8 mouse cellular contexts compared by ENCODE assay signal in the genomic region with DNA sequence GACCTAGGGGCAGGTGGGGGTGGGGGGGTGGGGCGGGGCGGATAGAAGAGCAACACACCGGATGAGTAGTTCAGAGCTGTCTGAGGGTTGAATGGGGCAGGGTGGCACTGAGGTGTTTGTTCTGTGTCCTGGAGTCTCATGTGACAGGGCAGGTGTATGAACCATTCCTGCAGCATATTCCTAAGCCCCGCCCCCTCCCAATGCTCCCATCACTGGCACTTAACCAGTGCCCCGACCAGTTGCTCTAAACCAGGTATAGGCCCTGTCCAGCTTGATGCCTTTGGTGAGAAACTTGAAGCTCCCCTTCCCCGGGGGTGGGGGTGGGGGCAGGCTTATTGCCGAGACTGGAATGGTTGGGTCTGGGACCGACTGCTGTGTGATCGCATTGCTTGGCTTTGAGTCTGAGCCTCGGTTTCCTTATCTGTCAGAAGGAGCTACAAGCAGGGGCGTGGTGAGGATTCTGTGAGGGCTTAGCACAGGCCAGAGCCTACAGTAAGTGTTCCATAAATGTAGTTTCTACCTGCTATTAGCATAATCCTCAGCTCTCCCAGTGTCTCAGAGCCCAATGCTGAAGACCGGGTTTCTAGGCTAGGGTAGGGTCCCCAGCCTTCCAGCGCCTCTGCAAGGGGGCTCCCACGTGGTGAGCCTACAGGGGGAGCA. TPM values are rescaled to one million over a fixed set of nuclear protein-coding genes. Genes with fewer than 3 reads are reported as not detected.
DNase-seq lines count a peak whose midpoint lies in the region; ATAC-seq lines count a peak whose summit lies in the region.

No protein-coding gene starts in this region.

- H3K36me3 ChIP-seq in kidney, embryonic 14.5 days (ENCODE audit: control insufficient read depth, insufficient read depth, low read length): no peaks in the 10 kb centered on the region
- H3K36me3 ChIP-seq in embryonic facial prominence, embryonic 15.5 days: no peaks in the 10 kb centered on the region
- H3K36me3 ChIP-seq in limb, embryonic 11.5 days (ENCODE audit: control insufficient read depth, insufficient read depth, low read length): no peaks in the 10 kb centered on the region
- no peaks in the 10 kb centered on the region for H3K36me3 ChIP-seq in neural tube, embryonic 12.5 days

- no peak for DNase-seq in kidney, postnatal 4 days
- DNase-seq in limb, embryonic 11.5 days (ENCODE audit: low spot score): no peak
- DNase-seq in c-Kit-positive CD71-positive TER-119-positive erythroid progenitor cells, embryonic 14.5 days (ENCODE audit: low spot score): no peak
- no peak for DNase-seq in layer of hippocampus, postnatal 36 days
- no peak for DNase-seq in B cell, adult 2 months

- ATAC-seq in kidney, embryonic 14.5 days (ENCODE audit: low FRiP score, low TSS enrichment): no peak
- no peak for ATAC-seq in embryonic facial prominence, embryonic 15.5 days (ENCODE audit: insufficient number of reproducible peaks, low FRiP score, low TSS enrichment, low read depth)
- ATAC-seq in limb, embryonic 11.5 days (ENCODE audit: insufficient number of reproducible peaks, low FRiP score, low TSS enrichment, low read depth): no peak
- ATAC-seq in neural tube, embryonic 12.5 days (ENCODE audit: low FRiP score, low read depth): no peak; the same call in 1 of the 2 replicates

- peak overlapping the region; percentile 19; the same call in 1 of the 2 replicates for H3K9ac ChIP-seq in kidney, embryonic 14.5 days (ENCODE audit: low read depth, low read length)
- H3K9ac ChIP-seq in embryonic facial prominence, embryonic 15.5 days: no peak overlapping the region
- peak overlapping the region; percentile 30; the same call in 1 of the 2 replicates for H3K9ac ChIP-seq in limb, embryonic 11.5 days (ENCODE audit: low read length)
- peak overlapping the region; percentile 52 for H3K9ac ChIP-seq in neural tube, embryonic 12.5 days

- peak overlapping the region; percentile 55 for H3K4me2 ChIP-seq in kidney, embryonic 14.5 days (replicated peaks; ENCODE audit: low read depth, low read length)
- peak overlapping the region; percentile 67 for H3K4me2 ChIP-seq in embryonic facial prominence, embryonic 15.5 days (replicated peaks)
- peak overlapping the region; percentile 57 for H3K4me2 ChIP-seq in limb, embryonic 11.5 days (ENCODE audit: low read depth, severe bottlenecking)
- H3K4me2 ChIP-seq in neural tube, embryonic 12.5 days (replicated peaks): peak overlapping the region; percentile 89

- no peaks in the 10 kb centered on the region for H3K9me3 ChIP-seq in kidney, embryonic 14.5 days (ENCODE audit: control insufficient read depth, low read length)
- H3K9me3 ChIP-seq in embryonic facial prominence, embryonic 15.5 days (replicated peaks): no peaks in the 10 kb centered on the region
- no peaks in the 10 kb centered on the region for H3K9me3 ChIP-seq in limb, embryonic 11.5 days (ENCODE audit: control insufficient read depth, low read length)
- H3K9me3 ChIP-seq in neural tube, embryonic 12.5 days: no peaks in the 10 kb centered on the region

- H3K4me1 ChIP-seq in kidney, embryonic 14.5 days (ENCODE audit: control insufficient read depth, insufficient read depth, low read length): peaks cover 66% of the 10 kb centered on the region
- H3K4me1 ChIP-seq in embryonic facial prominence, embryonic 15.5 days: peaks cover 73% of the 10 kb centered on the region
- H3K4me1 ChIP-seq in limb, embryonic 11.5 days (ENCODE audit: control insufficient read depth, insufficient read depth, low read length): peaks cover 34% of the 10 kb centered on the region
- peaks cover 76% of the 10 kb centered on the region for H3K4me1 ChIP-seq in neural tube, embryonic 12.5 days

- 0 out of 2 replicates have a peak overlapping the region, but pooled peaks have one; percentile 20 for H3K27ac ChIP-seq in kidney, embryonic 14.5 days (ENCODE audit: low read depth, low read length)
- no peak overlapping the region for H3K27ac ChIP-seq in embryonic facial prominence, embryonic 15.5 days (replicated peaks)
- no peak overlapping the region for H3K27ac ChIP-seq in limb, embryonic 11.5 days (replicated peaks; ENCODE audit: low read depth, low read length)
- peak overlapping the region; percentile 69 for H3K27ac ChIP-seq in neural tube, embryonic 12.5 days

- WGBS in kidney, embryonic 14.5 days: 3% methylated on average over 14 of the region's 14 CpGs
- WGBS in embryonic facial prominence, embryonic 15.5 days: 3% methylated on average over 14 of the region's 14 CpGs
- WGBS in limb, embryonic 11.5 days: 4% methylated on average over 14 of the region's 14 CpGs
- 2% methylated on average over 14 of the region's 14 CpGs for WGBS in neural tube, embryonic 12.5 days

- H3K27me3 ChIP-seq in kidney, embryonic 14.5 days (ENCODE audit: control insufficient read depth, insufficient read depth, low read length): no peaks in the 10 kb centered on the region; the same call in 1 of the 2 replicates
- peaks cover 39% of the 10 kb centered on the region for H3K27me3 ChIP-seq in embryonic facial prominence, embryonic 15.5 days
- H3K27me3 ChIP-seq in limb, embryonic 11.5 days (ENCODE audit: control insufficient read depth, insufficient read depth, low read length): peaks cover 32% of the 10 kb centered on the region
- no peaks in the 10 kb centered on the region for H3K27me3 ChIP-seq in neural tube, embryonic 12.5 days (replicated peaks)

- H3K4me3 ChIP-seq in kidney, embryonic 14.5 days (ENCODE audit: low read length): peak overlapping the region; percentile 39
- H3K4me3 ChIP-seq in embryonic facial prominence, embryonic 15.5 days (replicated peaks): peak overlapping the region; percentile 39
- H3K4me3 ChIP-seq in limb, embryonic 11.5 days (ENCODE audit: low read depth, low read length): peak overlapping the region; percentile 24
- peak overlapping the region; percentile 42 for H3K4me3 ChIP-seq in neural tube, embryonic 12.5 days

RNA-seq across cellular contexts. Expression of a gene that starts 3.1 kb away (rescaled TPM):
- polyA plus RNA-seq in kidney, embryonic 14.5 days (2014; fragmentation: Nextera tagmentation; extraction: Ambion mirVana): 5.6 and 5.8 TPM in 2 replicates
- polyA plus RNA-seq in embryonic facial prominence, embryonic 15.5 days (2015; fragmentation: Nextera tagmentation; extraction: Ambion mirVana): 1.5 and 1.9 TPM in 2 replicates
- 2.4 and 2.5 TPM in 2 replicates for polyA plus RNA-seq in limb, embryonic 11.5 days (2014; fragmentation: Nextera tagmentation; extraction: Ambion mirVana)
- polyA plus RNA-seq in neural tube, embryonic 12.5 days (2016; fragmentation: Nextera tagmentation; extraction: Ambion mirVana): 7.2 and 8.0 TPM in 2 replicates
- total RNA-seq in layer of hippocampus, postnatal 36 days (2021): 1 to 10 TPM; 4.6 to 5.8 TPM

Comparison
In these comparisons a context has a peak if more than half of its experiments do, and no peak if none do; other contexts are left out.
1. H3K27ac ChIP-seq: peak in kidney, embryonic 14.5 days (single experiment) and neural tube, embryonic 12.5 days (single experiment); none in embryonic facial prominence, embryonic 15.5 days (single experiment) and limb, embryonic 11.5 days (single experiment).
2. Peak in every context shown above with its lines, with median percentiles within 50 percentile points of each other: H3K4me2 ChIP-seq and H3K4me3 ChIP-seq.